Mouse (Mus musculus): ENCODE measurements around the gene Ppa2.

DNA sequence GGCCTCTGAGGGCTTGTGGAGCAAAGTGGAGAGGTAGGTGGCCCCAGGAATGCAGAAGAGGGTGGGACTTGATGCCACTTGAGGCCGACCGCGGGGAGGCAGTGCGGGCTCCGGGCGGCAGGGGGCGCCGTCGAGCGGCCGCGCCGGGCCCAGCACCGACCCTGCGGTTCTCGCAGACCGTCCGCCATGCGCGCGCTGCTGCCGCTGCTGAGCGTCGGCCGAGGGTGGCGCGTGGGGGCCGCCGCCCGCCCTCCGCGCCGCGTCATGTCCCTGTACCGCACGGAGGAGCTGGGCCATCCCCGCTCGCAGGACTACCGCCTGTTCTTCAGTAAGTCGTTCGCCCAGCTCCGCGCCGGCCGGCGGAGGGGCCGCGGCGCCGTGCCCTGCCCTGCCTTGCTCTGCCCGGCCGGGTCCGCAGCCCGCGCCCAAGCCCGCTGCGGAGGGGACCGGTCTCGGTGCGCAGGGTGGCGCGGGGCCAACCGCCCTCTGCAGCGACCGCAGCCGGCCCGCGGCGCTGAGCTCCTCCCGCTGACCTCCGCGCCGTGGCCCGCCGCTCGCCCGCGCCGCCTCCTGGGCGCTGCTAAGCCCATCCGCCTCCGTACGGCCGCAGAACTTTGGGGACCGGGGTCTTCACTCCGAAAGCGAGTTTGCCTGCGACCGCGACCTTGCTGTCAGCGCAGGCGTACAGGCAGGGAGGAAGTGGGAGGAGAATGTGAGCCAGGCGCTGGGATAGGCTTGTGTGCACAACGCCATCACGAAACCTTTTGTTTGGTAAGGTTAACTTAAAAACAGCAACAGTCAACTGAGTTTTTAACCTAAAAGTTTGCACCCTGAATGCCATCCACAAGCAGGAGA lies at the start of gene Ppa2:
- TF ChIP-seq HCFC1 (IDR thresholded peaks at IDR 0.05; ENCODE audit: borderline replicate concordance, insufficient read depth, low read length): peak; percentile 46
- TF ChIP-seq ZNF384 (IDR thresholded peaks at IDR 0.05; ENCODE audit: low read depth, low read length): no peak
- no peak for TF ChIP-seq ZC3H11A (IDR thresholded peaks at IDR 0.05; ENCODE audit: borderline replicate concordance, low read depth, low read length)
- TF ChIP-seq CHD2 (IDR thresholded peaks at IDR 0.05; ENCODE audit: low read depth, low read length): no peak

Data from ES-E14 (cell line).